Mouse (Mus musculus): ENCODE measurements around the gene Zfp300.

Gene Zfp300

DNA sequence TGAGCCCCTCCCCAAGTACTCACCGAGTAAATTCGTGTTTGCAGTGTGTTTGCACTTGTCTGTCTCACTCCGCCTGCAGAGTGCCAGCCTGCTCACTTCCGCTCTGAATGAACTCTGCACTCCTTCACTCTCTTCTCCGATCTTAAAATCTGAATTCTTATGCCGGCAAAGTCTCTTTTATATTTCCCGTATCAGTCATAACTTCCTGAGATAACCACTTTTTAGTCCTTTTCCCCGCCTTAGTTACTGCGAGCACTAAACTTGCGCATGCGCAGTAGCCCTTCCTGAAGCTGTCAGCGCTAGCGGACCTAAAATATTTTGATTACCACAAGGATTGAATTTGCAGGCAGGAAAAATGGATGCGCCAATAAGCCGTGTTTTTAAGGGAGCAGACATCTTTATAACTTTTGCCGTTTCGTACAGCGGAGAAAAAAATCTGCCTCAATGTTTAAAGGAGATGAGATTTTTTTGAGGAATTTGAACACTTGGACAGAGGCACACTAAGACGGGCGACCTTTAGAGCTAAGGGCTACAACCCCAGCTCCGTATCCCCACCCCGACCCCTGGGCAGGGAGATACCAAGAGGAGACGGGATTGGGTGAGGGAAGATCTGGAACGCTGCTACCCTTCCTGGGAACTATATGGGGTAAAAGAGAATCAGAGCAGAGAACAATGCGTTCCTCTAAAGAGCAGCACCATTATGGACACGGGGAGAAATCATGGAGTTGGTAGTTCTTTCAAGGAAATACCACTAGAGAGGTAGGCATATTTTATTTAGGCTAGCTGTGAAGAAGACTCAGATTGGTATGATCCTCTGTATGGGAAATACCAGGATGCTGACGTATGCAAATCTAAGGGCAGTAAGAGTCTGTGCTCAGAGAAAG lies at the start of gene Zfp300:
Zfp300 (minus strand) TSS at position 545 of the 884 bp plus-strand sequence.
- no peak for DNase-seq (ENCODE audit: extremely low read depth, low read depth)

DNA sequence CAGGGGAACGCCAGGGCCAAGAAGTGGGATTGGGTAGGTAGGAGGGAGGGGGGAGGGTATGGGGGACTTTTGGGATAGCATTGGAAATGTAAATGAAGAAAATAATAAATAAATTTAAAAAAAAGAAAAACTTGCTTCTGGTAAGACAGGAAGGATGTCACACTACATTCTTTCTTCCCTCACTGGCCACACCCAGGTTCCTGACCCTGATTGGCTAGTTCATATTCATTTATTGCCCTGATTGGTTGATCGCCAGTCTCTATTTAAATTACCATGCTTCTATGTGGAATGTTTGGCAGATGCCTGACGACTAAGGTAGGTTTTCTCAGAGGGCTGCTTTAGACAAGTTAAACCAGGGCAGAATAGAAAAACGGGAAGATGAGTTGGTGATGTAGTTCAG lies 26.2 kb upstream of the Zfp300 start, which contains the start of gene Ssxa1:
Ssxa1 (plus strand) TSS at position 301 of the 400 bp plus-strand sequence.
- DNase-seq (ENCODE audit: extremely low read depth, low read depth): no peak

DNA sequence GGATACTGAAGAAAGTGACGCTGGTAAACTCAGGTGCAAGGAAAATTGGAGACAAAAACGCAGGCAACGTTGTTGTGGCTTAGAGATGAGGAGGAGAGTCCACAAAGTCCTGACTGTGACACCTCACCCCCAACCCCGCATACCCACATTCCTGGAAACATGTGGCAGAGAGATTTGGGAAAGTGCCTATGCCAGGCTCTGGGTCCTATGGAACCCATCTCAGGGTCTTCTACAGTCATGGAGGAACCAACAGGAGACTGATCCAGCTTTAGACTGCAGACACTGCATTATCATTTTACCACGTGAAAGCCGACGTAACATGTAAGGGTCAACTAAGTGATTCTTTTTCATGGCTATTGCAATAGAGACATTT lies 526 bp upstream of the Zfp300 start:
- no peak for DNase-seq (ENCODE audit: extremely low read depth, low read depth)

DNA sequence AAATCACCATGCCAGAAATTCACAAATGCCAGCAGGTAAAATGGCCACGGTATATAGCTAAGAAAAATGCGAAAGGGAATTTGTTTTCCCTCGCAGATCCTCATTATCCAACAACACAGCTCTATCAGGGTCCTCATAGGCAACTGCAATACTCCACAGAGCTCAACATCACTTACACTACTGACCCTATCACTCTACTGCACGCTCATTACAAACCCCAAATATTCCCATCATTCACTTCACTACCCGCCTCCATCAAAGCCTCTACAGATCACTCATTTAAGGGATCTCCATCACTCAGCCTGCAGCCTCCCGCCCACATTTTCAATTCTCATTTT lies 713 bp downstream of the Zfp300 start:
- no peak for DNase-seq (ENCODE audit: extremely low read depth, low read depth)

DNA sequence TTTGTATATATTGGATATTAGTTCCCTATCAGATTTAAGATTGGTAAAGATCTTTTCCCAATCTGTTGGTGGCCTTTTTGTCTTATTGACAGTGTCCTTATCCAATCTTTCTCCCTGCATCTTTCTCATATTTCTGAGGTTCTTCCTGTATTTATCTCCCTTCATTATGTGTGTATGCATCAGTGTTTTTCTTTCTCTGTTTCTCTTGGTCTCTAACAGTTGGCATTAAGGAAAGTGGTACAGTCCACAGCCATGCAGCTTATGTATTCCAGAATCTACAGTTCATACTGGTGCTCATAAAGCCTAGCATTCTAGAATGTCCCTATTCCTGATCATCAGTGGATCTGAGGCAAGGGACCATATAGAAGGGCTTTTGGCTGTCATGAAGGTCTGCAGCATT lies 21.2 kb downstream of the Zfp300 start, which contains the start of gene Spaca5:
Spaca5 (plus strand) TSS at position 301 of the 400 bp plus-strand sequence.
- DNase-seq (ENCODE audit: extremely low read depth, low read depth): no peak

DNA sequence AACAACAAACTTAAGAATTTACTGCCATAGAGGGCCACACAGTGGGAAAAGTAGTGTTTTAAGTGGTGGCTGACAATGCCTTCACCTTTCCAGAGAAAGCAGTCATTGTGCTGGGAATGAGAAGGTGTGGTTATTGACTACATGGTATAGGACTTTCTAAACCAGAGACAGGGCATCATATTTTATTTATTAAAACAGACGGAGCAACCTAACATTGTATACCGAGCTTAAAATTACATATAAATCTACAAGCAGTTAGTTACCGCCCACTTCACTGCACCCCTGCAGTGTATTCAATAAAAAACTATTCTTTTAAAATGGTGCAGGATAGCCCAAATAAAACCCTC lies 26.8 kb downstream of the Zfp300 start:
- DNase-seq (ENCODE audit: extremely low read depth, low read depth): no peak

DNA sequence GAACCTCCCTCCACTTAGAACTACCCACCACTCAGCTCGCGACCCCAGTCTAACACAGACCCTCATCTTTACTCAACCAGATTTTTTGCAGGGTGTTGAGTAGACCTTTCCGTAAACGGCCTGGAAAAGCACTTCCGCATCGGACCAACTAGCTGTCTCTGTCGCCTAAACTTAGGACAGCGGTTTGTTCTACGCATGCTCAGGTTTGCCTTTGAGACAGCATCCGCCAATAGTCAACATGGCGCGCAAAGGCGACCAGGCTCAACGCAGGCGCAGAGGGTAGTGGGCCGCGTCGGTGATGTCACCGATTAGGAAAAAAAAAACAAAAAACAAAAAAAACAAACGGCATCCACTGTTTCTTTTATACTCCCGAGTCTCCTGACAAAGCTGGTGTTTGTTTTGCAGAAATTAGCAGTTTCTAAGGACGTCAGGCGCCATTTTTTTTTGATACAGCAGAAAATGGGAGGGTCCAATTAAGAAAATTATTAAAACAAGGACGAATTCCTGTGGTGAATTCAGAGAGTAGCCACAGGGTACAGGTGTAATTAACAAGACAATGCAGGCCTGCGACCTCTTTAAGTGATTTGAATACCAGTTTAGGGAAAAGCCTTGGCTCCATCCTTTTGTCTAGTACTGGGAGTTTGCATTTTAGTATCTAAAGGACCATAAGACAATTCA lies 27.3 kb downstream of the Zfp300 start, which contains the start of gene Zfp182:
Zfp182 (minus strand) TSS at position 451 of the 678 bp plus-strand sequence.
- peak; percentile 91 for DNase-seq (ENCODE audit: extremely low read depth, low read depth)

DNA sequence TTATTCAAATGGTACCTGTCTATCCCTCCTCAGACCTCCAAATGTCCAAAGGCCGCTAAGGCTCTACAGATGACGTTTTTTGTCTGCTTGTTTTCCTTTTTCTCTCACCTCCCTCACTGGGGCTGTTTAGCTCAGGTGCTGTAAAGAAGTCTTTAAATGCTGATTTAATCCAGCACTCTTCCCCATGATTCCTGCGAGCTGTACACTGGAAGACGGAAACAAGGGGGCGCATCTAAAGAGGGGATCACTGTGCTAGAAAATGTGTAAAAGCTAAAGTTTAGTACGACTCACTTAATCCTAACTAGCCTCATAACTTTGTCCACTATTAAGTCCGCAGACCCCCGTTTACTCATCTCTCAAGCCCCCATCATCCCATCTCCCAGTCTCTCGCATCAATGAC lies 27.9 kb downstream of the Zfp300 start:
- no peak for DNase-seq (ENCODE audit: extremely low read depth, low read depth)

Data from MEL-GATA-1-ER (cell line).